Mouse (Mus musculus) midbrain, embryonic 13.5 days (tissue): ENCODE results near the gene E030018B13Rik. TPM values are rescaled to one million over a fixed set of nuclear protein-coding genes. Genes with fewer than 3 reads are reported as not detected.

Experiments used
- ATAC-seq: fragments of 200-750 bp; cut with Nextera tagmentation; 2 replicates; pipeline ENCODE4 v1.8.0; 2017; ENCODE audit warnings: mild to moderate bottlenecking, moderate TSS enrichment, moderate library complexity
- H3K27ac ChIP-seq: fragments of 300-500 bp; sonication (generic); 2 replicates; pipeline ENCODE4 v1.5.1; 2015; ENCODE audit warnings: inconsistent platforms, mild to moderate bottlenecking, moderate library complexity
- H3K27me3 ChIP-seq: fragments of 300-500 bp; sonication (generic); 2 replicates; pipeline ENCODE4 v1.6.1; 2015; ENCODE audit warnings: mild to moderate bottlenecking, inconsistent platforms
- H3K36me3 ChIP-seq: fragments of 300-500 bp; sonication (generic); 2 replicates; pipeline ENCODE4 v1.6.1; 2015; ENCODE audit warnings: mild to moderate bottlenecking, inconsistent platforms
- H3K4me1 ChIP-seq: fragments of 300-500 bp; sonication (generic); replicated peaks from 2 replicates; pipeline ENCODE4 v1.6.1; 2015; ENCODE audit warnings: inconsistent platforms
- H3K4me2 ChIP-seq: fragments of 300-500 bp; sonication (generic); replicated peaks from 2 replicates; pipeline ENCODE4 v1.6.1; 2015; ENCODE audit warnings: moderate library complexity, mild to moderate bottlenecking, inconsistent platforms
- H3K4me3 ChIP-seq: fragments of 300-500 bp; sonication (generic); replicated peaks from 2 replicates; pipeline ENCODE4 v1.5.1; 2015; ENCODE audit warnings: mild to moderate bottlenecking, inconsistent platforms
- H3K9ac ChIP-seq: fragments of 300-500 bp; sonication (generic); replicated peaks from 2 replicates; pipeline ENCODE4 v1.6.1; 2015; ENCODE audit warnings: mild to moderate bottlenecking, inconsistent platforms
- H3K9me3 ChIP-seq: fragments of 300-500 bp; sonication (generic); 2 replicates; pipeline ENCODE4 v1.6.1; 2016; ENCODE audit warnings: mild to moderate bottlenecking, inconsistent platforms
- WGBS: fragments of 180-500 bp; shearing (Covaris S2); methylation state at CpG from one replicate; pipeline ENCODE4 v1.1.7; 2015; 5-methylcytosine and 5-hydroxymethylcytosine counted together
- polyA plus RNA-seq: library from polyadenylated mRNA; unstranded; fragments of >200 nt; fragmentation: Nextera tagmentation; extraction: Ambion mirVana; gene quantifications from 2 replicates; pipeline ENCODE4 v1.2.1, GENCODE M21; 2015

E030018B13Rik gene
- polyA plus RNA-seq, 1 experiment from 2014 or later: 0.22 TPM

DNA sequence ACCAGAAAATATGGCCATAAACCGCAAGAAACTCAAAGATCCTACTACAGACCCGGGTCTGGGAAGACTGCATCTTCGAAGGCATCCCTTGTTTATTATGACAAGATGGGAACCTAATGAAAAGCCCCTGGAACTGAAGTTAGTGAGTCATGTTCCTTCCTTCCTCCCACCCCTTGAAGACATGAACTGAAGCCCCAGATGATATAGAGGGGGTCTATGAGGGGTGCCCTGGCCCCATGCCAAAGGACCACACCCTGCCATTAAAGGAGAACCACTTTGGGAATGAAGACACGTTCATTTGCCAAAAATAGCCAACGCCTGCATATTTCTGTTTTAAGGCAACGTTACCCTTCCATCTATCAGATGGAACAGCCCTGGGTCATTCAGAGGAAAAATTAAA is 28.0 kb upstream of the E030018B13Rik start:
- Histone ChIP-seq H3K9me3 (no peaks in the 10 kb centered on the region), H3K4me2 (no peak overlapping the region), H3K4me1 (peaks cover 15% of the 10 kb centered on the region), H3K9ac (no peak overlapping the region), H3K36me3 (peaks cover 34% of the 10 kb centered on the region), H3K27ac (no peak overlapping the region), H3K27me3 (no peaks in the 10 kb centered on the region), H3K4me3 (no peak overlapping the region)
- 84% methylated on average over 6 of the region's 6 CpGs for WGBS
- ATAC-seq: no peak

DNA sequence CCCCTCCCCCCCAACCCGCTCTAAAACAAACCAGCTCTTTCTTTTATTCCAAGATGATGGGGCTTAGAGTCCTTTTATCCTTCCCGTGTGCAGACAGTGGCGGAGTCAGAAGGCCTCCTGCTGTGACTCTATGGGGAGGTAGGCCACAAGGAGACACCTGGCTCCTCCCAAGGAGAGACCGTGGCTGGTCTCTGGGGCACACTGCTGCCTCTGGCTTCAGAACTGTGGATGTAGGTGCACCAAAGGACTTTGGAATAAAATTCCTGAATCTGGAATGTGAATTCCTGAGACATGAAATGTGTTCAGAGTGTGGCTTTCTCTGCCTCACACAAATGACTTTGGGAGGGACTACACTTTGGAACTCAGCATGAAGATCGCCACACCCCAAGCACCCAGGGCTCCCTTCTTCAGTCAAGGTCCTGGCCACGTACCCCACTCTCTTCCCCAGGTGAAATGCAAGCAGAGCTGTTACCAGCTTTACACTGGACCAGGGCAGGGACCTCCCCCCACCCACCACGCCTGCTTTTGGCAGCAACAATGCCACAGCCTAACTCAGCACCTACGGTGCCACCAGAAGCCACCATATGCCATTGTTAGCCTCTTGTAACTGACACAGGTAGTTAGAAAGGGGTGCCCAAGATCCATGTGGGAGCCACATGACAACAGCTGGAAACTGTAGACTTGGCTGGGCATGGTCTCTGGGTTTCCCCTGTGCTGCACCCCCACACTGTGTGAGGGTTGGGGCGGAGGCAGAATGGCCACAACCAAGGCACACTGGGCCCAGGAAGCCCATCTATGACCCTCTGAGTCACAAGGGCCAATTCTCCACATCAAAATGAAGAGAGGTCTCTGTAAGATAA is 27.3 kb upstream of the E030018B13Rik start:
- 66% methylated on average over 9 of the region's 9 CpGs for WGBS
- Histone ChIP-seq H3K9ac (no peak overlapping the region), H3K4me3 (no peak overlapping the region), H3K9me3 (no peaks in the 10 kb centered on the region), H3K4me2 (no peak overlapping the region), H3K4me1 (peaks cover 18% of the 10 kb centered on the region), H3K27ac (no peak overlapping the region), H3K36me3 (peaks cover 34% of the 10 kb centered on the region), H3K27me3 (no peaks in the 10 kb centered on the region)
- ATAC-seq: no peak

DNA sequence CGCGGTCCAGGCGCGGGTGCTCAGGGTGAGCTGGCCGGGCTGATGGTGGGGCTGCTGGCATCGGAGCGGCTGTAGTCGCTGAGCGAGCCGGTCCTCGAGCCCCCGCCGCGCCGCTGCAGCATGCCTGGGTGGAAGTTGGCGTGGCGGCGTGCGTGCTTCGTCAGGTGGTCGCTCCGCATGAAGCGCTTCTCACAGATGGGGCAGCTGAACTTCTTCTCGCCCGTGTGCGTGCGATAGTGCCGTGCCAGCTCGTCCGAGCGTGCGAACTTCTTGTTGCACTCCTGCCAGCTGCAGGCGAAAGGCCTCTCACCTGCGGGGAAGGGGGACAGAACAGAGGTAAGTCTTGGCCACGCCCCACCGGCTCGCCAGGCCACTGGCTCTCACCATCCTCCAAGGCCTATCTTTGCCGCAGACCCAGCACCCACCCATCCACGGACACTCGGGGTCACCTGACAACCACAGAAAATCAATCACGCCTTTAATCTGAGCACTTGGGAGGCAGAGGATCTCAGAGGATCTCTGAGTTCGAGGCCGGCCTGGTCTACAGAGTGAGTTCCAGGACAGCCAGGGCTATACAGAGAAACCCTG is 25.1 kb upstream of the E030018B13Rik start:
- no peak overlapping the region for H3K4me2 ChIP-seq
- H3K36me3 ChIP-seq: peaks cover 34% of the 10 kb centered on the region
- H3K27ac ChIP-seq: no peak overlapping the region
- no peak overlapping the region for H3K9ac ChIP-seq
- H3K4me3 ChIP-seq: no peak overlapping the region
- no peak for ATAC-seq
- H3K4me1 ChIP-seq: peaks cover 36% of the 10 kb centered on the region
- no peaks in the 10 kb centered on the region for H3K9me3 ChIP-seq
- H3K27me3 ChIP-seq: no peaks in the 10 kb centered on the region
- WGBS: 84% methylated on average over 43 of the region's 43 CpGs

DNA sequence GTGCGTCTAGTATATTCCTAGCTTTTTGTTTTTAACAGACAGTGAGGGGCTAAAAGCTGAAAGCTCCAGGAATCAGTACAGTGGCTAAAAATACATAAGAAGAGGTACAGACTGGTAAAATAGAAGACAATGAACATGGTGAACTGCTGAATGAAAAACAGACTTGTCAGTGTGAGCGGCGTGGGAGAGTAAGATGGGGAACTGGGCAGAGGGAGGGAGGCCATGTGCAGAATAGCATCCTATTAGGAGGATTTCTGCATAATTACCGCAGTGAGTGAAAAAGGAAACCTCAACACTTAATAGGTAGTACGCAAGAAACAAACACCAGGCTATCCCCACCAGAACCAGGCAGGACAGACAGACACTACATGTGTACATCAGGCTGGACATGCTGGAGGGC is 23.5 kb upstream of the E030018B13Rik start:
- Histone ChIP-seq H3K4me1 (peaks cover 52% of the 10 kb centered on the region), H3K36me3 (peaks cover 28% of the 10 kb centered on the region), H3K4me3 (no peak overlapping the region), H3K27me3 (no peaks in the 10 kb centered on the region), H3K9me3 (no peaks in the 10 kb centered on the region), H3K27ac (peak overlapping the region; percentile 53; the same call in 1 of the 2 replicates), H3K9ac (no peak overlapping the region), H3K4me2 (no peak overlapping the region)
- no peak for ATAC-seq
- 76% methylated on average over 5 of the region's 5 CpGs for WGBS

DNA sequence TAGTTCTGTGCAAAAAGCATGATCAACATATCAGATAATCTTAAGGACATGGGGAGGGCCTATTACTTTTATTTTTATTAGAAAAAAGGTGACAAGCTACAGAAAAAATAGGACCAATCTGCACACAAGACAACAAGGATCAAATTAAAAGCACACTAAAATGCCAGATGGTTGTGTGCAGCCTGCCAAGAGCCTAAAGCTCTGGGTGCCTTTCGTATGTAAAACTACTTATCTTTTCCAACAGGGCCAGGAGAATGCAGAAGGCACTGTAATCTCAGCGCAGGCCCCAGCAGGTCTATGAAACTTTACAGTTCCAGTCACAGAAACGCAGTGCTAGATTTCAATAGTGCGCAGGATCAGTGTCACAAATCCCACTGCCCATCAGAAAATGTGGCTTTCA is 22.9 kb upstream of the E030018B13Rik start:
- Histone ChIP-seq H3K27me3 (no peaks in the 10 kb centered on the region), H3K36me3 (peaks cover 27% of the 10 kb centered on the region), H3K4me3 (no peak overlapping the region), H3K4me2 (no peak overlapping the region), H3K4me1 (peaks cover 53% of the 10 kb centered on the region), H3K9me3 (no peaks in the 10 kb centered on the region), H3K9ac (no peak overlapping the region), H3K27ac (0 out of 2 replicates have a peak overlapping the region, but pooled peaks have one; percentile 53)
- 47% methylated on average over 4 of the region's 4 CpGs for WGBS
- no peak for ATAC-seq

DNA sequence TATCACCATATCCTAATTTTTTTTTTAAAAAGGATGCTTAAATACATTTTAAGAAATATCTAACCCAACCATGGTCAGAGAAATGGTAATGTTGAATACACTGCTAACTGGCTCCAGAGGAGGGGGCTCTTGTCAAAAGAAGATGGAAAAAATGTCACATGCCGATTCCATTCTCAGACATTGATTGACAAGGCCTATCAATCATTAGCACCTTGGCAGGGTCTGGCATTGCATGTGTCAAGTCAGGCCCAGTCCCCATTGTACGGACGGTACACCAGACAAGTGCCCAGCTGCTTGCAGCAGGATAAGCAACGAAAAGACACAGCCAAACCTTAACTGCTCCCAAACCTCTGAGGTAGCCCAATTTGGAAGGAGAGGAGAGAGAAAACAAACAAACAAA is 22.0 kb upstream of the E030018B13Rik start:
- no peaks in the 10 kb centered on the region for H3K9me3 ChIP-seq
- H3K27me3 ChIP-seq: no peaks in the 10 kb centered on the region
- 79% methylated on average over 4 of the region's 4 CpGs for WGBS
- peaks cover 19% of the 10 kb centered on the region for H3K36me3 ChIP-seq
- no peak overlapping the region for H3K4me3 ChIP-seq
- no peak for ATAC-seq
- H3K4me2 ChIP-seq: no peak overlapping the region
- no peak overlapping the region for H3K27ac ChIP-seq
- no peak overlapping the region for H3K9ac ChIP-seq
- H3K4me1 ChIP-seq: peaks cover 46% of the 10 kb centered on the region

DNA sequence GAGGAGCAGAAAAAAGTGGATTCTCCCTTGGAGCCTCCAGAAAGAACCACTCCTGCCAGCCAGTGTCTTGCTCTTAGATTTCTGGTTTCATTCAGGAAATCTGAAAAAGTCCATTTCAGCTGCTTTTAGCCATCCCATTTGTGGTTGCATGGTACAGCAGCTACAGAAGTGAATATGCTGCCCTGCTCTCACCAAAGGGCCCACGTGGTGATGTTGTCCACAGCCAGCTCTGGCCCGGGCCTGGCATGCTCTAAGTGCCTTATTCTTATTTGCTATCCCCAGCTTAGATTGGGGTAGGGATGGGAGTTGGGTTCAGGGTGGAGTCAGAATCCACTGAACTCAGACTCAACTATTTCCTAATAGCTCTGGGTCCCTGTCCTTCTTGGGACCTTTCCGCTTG is 21.4 kb upstream of the E030018B13Rik start:
- no peaks in the 10 kb centered on the region for H3K9me3 ChIP-seq
- H3K4me1 ChIP-seq: peaks cover 46% of the 10 kb centered on the region
- H3K9ac ChIP-seq: no peak overlapping the region
- H3K36me3 ChIP-seq: peaks cover 13% of the 10 kb centered on the region
- no peaks in the 10 kb centered on the region for H3K27me3 ChIP-seq
- WGBS: 93% methylated on average over 3 of the region's 3 CpGs
- no peak overlapping the region for H3K4me3 ChIP-seq
- H3K4me2 ChIP-seq: no peak overlapping the region
- ATAC-seq: no peak
- H3K27ac ChIP-seq: no peak overlapping the region

DNA sequence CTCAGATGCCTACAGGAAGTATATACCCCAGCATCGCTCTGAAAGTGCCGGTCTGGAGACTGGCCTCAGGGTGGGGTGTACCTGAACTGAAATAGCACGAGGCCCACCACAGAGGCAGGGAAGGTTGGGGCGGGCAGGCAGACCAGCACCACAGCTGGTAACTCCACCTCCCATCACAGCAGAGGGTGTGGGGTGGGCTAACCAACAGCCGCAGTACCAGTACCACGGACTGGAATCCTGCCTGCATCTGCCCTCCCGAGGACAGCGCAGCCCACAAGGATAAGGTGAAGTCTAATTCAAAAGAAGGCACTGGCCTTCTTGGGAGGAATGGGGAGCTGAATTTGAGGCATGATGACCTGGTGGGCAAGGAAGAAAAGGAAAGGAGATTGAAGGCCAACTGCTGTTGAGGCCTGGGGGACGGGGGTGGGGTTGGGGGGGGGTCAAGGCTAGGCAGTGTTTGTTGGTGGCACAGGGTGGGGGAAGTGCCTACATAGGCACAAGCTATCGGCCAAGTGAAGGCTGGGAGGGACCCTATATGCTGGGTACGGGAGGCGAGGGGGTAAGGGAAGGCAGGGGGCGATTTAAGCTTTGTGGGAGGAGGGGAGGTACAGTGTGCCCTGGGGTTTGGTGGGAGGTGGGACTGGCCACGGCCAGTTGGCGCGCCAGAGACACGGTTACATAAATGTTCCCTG is 20.2 kb upstream of the E030018B13Rik start:
- Histone ChIP-seq H3K27ac (0 out of 2 replicates have a peak overlapping the region, but pooled peaks have one; percentile 7), H3K4me1 (peaks cover 57% of the 10 kb centered on the region)
- 17% methylated on average over 17 of the region's 17 CpGs for WGBS

DNA sequence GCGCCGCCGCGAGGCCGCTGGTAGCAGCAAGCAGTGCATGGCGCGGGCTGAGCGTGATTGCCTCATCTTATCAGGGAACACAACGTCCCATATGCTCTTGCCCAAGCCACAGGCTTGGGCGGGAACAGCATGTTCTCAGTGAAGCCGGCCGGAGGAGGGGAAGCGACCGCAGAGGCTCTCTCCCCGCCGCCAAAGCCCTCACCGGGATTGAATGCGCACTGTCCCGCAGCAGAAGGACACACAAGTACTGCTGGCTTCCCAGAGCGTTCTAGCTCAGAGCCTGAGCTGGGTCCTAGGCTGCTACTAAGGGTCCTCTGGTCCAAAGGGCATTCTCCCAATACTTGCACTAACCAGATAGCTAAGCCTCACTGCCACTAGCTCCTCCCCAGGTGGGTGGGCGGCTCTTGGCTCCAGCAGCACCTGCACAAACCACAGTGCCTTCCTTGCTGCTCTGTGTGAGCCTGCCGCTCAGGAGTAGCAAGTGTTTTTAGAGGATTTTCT is 19.6 kb upstream of the E030018B13Rik start:
- Histone ChIP-seq H3K27me3 (no peaks in the 10 kb centered on the region), H3K4me2 (peak overlapping the region; percentile 61), H3K36me3 (no peaks in the 10 kb centered on the region), H3K9me3 (no peaks in the 10 kb centered on the region), H3K27ac (0 out of 2 replicates have a peak overlapping the region, but pooled peaks have one; percentile 7), H3K4me1 (peaks cover 63% of the 10 kb centered on the region), H3K9ac (peak overlapping the region; percentile 50), H3K4me3 (peak overlapping the region; percentile 33)
- WGBS: under 1% methylated on average over 22 of the region's 22 CpGs
- ATAC-seq: peak; percentile 87

More for the DNA sequence above, 20.2 kb upstream of the E030018B13Rik start:
- no peaks in the 10 kb centered on the region for H3K27me3 ChIP-seq
- peak; percentile 22; the same call in 1 of the 2 replicates for ATAC-seq
- H3K9ac ChIP-seq: peak overlapping the region; percentile 50
- H3K36me3 ChIP-seq: peaks cover 2% of the 10 kb centered on the region
- H3K9me3 ChIP-seq: no peaks in the 10 kb centered on the region
- peak overlapping the region; percentile 61 for H3K4me2 ChIP-seq
- peak overlapping the region; percentile 33 for H3K4me3 ChIP-seq

DNA sequence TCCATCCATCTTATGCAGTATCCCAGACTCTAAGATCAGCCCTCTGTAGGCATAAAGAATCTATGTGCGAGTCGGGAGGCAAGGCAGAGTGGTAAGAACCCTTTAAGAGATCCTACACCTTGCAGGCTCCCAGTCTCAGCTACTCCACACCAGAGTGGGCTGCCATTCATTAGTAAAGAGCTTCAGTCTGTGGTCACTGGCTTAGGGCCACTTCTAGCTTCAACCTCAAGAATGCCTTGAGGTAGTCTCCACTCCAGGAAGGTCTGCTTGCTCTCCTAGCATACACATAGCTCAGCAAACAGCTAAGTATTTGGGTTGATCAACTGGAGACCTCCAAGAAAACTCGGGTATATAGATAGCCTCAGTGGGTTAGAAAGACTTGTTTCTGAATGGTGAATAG is 19.0 kb upstream of the E030018B13Rik start:
- H3K4me3 ChIP-seq: no peak overlapping the region
- peaks cover 65% of the 10 kb centered on the region for H3K4me1 ChIP-seq
- H3K9ac ChIP-seq: peak overlapping the region; percentile 50
- no peak overlapping the region for H3K27ac ChIP-seq
- no peaks in the 10 kb centered on the region for H3K9me3 ChIP-seq
- H3K27me3 ChIP-seq: no peaks in the 10 kb centered on the region
- H3K36me3 ChIP-seq: no peaks in the 10 kb centered on the region
- no peak for ATAC-seq
- peak overlapping the region; percentile 61 for H3K4me2 ChIP-seq
- 56% methylated on average over 3 of the region's 3 CpGs for WGBS

DNA sequence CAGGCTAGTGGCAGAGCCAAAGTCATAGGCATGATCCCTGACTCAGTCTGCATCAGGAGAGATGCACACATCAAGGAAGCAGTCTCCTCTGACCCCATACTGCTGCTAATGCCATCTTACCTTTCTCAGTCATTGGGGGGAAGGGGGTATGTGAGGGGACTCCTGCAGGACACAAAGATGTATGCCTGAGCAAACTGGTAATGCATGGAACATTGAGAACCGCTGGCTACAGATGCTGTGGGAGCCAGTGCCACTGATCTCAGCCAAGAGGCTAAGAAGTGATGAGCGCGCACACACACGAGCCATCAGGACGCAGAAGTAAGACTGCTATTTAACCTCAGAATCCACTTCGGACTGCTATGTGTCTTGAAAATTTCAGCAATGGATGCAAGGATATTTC is 18.5 kb upstream of the E030018B13Rik start:
- Histone ChIP-seq H3K27me3 (no peaks in the 10 kb centered on the region), H3K9ac (no peak overlapping the region), H3K27ac (no peak overlapping the region), H3K4me1 (peaks cover 67% of the 10 kb centered on the region), H3K4me2 (no peak overlapping the region), H3K9me3 (no peaks in the 10 kb centered on the region), H3K36me3 (no peaks in the 10 kb centered on the region), H3K4me3 (no peak overlapping the region)
- ATAC-seq: no peak
- 88% methylated on average over 6 of the region's 6 CpGs for WGBS

DNA sequence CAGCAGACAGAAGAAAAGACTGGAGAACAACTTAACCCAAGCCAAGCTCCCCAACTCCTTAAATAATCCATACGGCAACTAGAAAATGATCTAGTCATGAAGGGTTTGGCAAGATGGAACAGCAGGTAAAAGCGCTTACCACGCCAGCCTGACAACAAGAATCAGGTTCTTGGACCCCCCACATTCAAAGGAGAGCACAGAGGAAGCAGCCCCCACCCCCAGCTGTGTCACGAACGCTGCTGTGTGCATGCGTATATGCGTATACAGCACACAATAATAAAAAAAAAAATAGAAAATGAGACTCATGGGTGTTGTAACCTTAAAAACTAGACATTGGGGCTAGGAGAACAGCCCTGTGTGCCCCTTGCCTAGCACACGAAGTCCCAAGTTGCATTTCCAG is 16.7 kb upstream of the E030018B13Rik start:
- WGBS: 88% methylated on average over 8 of the region's 8 CpGs
- ATAC-seq: no peak
- H3K9ac ChIP-seq: no peak overlapping the region
- H3K9me3 ChIP-seq: no peaks in the 10 kb centered on the region
- no peak overlapping the region for H3K4me2 ChIP-seq
- no peak overlapping the region for H3K27ac ChIP-seq
- peaks cover 65% of the 10 kb centered on the region for H3K4me1 ChIP-seq
- no peaks in the 10 kb centered on the region for H3K36me3 ChIP-seq
- H3K27me3 ChIP-seq: no peaks in the 10 kb centered on the region
- no peak overlapping the region for H3K4me3 ChIP-seq
